Mouse (Mus musculus): ENCODE data around the gene Aspn.
A peak's percentile ranks its signal among the peaks of the same experiment; 100 is the strongest.
"Not testable (repeated sequence)": the region's sequence is repeated elsewhere in the genome, so short reads cannot be mapped to it uniquely, and the experiment has no call there.

Gene Aspn

DNA sequence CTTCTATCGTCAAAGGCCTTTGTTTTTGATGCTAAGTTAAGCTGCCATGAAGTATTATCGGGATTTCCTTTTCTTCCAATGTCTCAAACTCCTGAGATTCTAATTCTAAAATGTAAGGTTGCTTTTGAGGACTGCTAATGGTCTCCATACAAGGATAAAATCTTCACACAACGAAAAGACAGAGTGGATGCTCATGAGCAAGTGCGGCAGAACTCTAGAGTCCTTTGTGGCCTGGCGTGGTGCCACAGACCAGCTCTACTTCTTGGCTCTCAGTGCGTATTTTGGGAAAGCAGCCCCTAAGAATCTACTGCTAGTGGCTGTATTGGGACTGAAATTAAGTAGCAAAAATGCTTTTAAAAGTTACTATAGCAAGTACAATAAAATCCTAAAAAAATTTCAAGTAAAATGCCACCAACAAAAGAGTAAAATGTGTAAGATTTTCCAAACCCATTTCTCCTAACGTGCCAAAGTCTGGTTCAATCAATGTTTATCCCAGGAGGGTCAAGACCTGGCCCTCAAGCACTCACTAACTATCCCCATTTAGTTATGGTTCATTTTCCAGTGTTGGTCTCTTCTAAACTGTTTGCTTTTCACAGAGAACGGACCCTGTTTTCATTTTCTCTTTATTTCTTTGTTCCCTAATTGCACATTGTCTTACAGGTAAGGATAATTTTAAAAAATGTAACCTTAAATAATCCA lies 40.2 kb downstream of the Aspn start:
- peak; percentile 21 to 32 for DNase-seq (ENCODE audit: low spot score in 2 of 2)

DNA sequence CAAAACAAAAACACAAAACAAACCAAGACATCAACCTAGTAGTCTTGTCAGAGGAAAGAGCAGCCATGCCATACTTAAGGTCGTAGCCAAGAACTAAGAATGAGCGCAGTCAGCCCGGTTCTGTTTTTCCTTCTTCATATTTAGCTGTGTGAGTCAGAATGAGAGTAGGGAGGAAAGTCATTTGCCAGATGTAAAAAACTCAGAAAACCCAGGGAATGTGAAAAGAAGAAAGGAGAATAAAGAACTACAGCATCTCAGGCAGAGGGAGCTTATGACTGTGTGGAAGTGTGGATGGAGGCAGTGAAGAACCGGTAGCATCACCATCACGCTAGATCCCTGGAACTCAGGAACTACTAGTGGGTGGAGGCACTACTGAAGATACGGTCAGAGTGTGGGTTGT lies 41.8 kb downstream of the Aspn start:
- DNase-seq (ENCODE audit: low spot score in 2 of 2): peak in 1 of 2 experiments; percentile 12

DNA sequence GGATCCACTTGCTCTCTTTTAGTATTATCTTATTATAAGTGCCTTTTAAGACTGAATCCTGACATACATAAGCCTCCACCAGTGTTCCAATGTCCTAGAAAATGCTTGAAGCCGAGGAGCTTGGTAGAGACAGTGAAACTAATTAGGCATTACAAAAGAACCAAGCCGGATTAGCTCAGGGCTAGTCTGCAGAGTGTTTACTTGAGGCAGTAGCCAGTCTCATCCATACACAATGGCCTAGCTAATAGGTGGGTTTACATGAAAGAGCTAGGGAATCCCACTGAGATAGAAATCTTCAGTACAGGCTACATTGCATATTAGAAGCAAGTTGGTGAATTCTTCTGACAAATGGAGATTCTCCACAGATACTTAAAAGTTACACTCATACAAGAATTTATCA lies 58.3 kb downstream of the Aspn start:
- DNase-seq (ENCODE audit: low spot score in 2 of 2): not testable (repeated sequence)

DNA sequence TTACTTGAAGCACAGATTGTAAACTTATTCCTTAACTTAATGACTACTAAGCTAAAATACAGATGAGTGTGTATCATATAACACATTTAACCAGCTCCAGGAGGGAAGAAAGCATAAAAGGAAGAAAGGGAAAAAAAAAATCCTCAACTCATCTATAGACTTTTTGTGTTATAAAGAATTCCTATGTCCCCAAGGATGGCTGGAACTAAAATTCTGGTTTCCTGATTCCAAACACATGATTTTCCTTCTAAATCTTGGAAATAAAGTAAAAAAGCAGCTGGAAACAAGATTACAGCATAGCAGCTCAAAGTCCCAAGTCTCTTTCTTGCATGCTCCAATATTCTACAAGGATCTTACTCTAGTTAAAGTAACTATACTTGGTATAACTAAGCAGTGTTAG lies 59.4 kb downstream of the Aspn start:
- DNase-seq (ENCODE audit: low spot score in 2 of 2): no peak

DNA sequence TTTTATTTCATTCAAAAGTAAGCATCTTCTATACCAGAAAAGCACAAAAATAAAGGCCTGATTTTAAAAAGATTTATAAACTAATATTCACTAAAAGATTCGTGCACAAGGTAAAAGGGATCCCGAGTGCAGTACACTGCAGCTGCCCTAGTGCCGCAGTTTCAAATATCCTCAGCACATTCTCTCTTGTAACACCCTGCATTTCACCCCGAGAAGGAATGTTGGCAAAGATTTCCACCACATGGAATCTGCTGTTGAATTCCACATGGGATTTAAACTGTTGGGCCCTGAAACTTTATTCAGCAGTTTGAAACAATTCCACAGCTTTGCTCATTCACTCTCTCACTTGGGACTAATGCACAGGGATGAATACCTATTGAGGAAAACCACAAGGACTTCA lies 63.5 kb downstream of the Aspn start, which contains the start of gene Ogn:
Gene Ogn (plus strand): TSS at position 333 of the 400 bp plus-strand sequence.
- DNase-seq (ENCODE audit: low spot score in 2 of 2): peak; percentile 74 to 76

DNA sequence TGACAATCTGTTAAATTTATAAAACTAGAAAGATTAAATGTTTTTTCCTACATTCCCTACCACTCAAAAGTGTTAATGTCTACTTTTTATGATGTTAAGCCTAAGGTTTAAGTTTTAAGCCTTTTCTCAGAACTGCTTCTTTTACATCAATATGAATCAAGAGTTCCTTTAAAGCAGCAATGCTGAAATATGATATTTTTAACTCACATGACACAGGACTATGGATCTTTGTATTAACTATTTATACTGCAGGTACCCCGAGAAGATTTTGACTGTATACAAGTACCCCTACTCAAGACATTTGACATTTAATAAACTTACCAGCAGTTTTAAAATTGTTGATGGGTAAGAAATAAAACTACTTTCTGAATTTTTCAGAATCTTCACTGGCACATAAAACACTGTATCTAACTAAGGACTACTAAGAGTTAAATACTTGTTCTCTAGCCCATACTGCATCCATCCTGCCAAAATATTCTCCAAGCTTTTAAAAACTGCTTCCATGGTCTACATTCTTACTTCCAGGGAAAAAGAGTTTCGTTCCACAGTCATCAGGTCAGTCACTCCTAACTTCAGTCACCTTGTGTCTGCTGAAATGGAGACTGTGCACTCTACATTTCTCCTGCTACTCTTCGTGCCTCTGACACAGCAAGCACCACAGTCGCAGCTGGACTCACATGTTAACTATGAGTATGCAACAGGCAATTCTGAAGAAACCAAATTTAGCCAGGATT lies 64.5 kb downstream of the Aspn start:
- DNase-seq (ENCODE audit: low spot score in 2 of 2): peak in 1 of 2 experiments; percentile 33

DNA sequence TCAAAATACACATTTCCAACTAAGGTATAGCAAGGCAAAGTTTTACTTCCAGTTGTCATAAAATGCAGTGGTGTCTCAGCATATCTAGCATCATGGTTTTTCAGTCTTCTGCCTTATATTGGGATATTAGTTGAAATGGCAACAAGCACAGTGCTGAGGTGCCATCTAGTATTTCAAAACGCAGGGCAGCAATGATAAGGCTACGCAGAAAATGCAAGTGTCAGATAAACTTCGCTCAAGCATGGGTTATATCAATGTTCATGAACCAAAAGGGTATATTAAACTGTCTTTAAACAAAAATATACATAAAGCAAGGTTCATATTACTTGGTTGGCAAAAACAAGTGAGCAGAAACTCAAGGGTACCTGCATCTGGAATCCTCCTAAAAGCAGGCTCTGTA lies 72.8 kb downstream of the Aspn start:
- DNase-seq (ENCODE audit: low spot score in 2 of 2): no peak
